Mouse (Mus musculus): ENCODE data around the gene Fgfr2. TPM values are rescaled to one million over a fixed set of nuclear protein-coding genes. Genes with fewer than 3 reads are reported as not detected.

Gene Fgfr2
- polyA plus RNA-seq, 1 experiment, result 114 TPM

- no peaks in the 10 kb centered on the region for H3K4me1 ChIP-seq (ENCODE audit: control insufficient read depth, insufficient read depth, low read length)
- WGBS, result 28% methylated on average over 5 of the region's 5 CpGs
- TF ChIP-seq CTCF (IDR thresholded peaks at IDR 0.05; ENCODE audit: insufficient read depth, low read length) (peak; percentile 62), POLR2A (IDR thresholded peaks at IDR 0.05; ENCODE audit: borderline replicate concordance, extremely low read depth, low read depth, low read length) (no peak)
- H3K4me3 ChIP-seq (replicated peaks; ENCODE audit: extremely low read depth, low read depth, low read length), result no peak overlapping the region
- DNase-seq, result no peak
Observed at GRCm38 (mm10) chr7:130914693-130915363, 2208.3 kb downstream of the Fgfr2 start.

- H3K4me1 ChIP-seq (ENCODE audit: control insufficient read depth, insufficient read depth, low read length), result no peaks in the 10 kb centered on the region
- 78% methylated on average over 14 of the region's 14 CpGs for WGBS
- no peak for DNase-seq
- no peak overlapping the region for H3K4me3 ChIP-seq (replicated peaks; ENCODE audit: extremely low read depth, low read depth, low read length)
- TF ChIP-seq CTCF (IDR thresholded peaks at IDR 0.05; ENCODE audit: insufficient read depth, low read length) (no peak), POLR2A (IDR thresholded peaks at IDR 0.05; ENCODE audit: borderline replicate concordance, extremely low read depth, low read depth, low read length) (no peak)
Observed at GRCm38 (mm10) chr7:130910841-130911240, 2212.3 kb downstream of the Fgfr2 start.

GRCm38 (mm10) chr7:130904571-130905365 lies 2218.4 kb downstream of the Fgfr2 start:
- TF ChIP-seq CTCF (IDR thresholded peaks at IDR 0.05; ENCODE audit: insufficient read depth, low read length), result no peak
- no peak for TF ChIP-seq POLR2A (IDR thresholded peaks at IDR 0.05; ENCODE audit: borderline replicate concordance, extremely low read depth, low read depth, low read length)

GRCm38 (mm10) chr7:130903505-130904074 lies 2219.6 kb downstream of the Fgfr2 start:
- H3K4me3 ChIP-seq (replicated peaks; ENCODE audit: extremely low read depth, low read depth, low read length), result peak overlapping the region; percentile 42
- peaks cover 2% of the 10 kb centered on the region; the same call in 1 of the 2 replicates for H3K4me1 ChIP-seq (ENCODE audit: control insufficient read depth, insufficient read depth, low read length)
- 63% methylated on average over 16 of the region's 16 CpGs for WGBS
- no peak for DNase-seq
- no peak for TF ChIP-seq CTCF (IDR thresholded peaks at IDR 0.05; ENCODE audit: insufficient read depth, low read length)
- TF ChIP-seq POLR2A (IDR thresholded peaks at IDR 0.05; ENCODE audit: borderline replicate concordance, extremely low read depth, low read depth, low read length), result no peak

More at GRCm38 (mm10) chr7:130904571-130905365, 2218.4 kb downstream of the Fgfr2 start:
- H3K4me1 ChIP-seq (ENCODE audit: control insufficient read depth, insufficient read depth, low read length), result peaks cover 2% of the 10 kb centered on the region; the same call in 1 of the 2 replicates
- H3K4me3 ChIP-seq (replicated peaks; ENCODE audit: extremely low read depth, low read depth, low read length), result no peak overlapping the region
- 85% methylated on average over 13 of the region's 13 CpGs for WGBS
- DNase-seq, result no peak

GRCm38 (mm10) chr7:130902929-130903328 lies 2220.2 kb downstream of the Fgfr2 start:
- Histone ChIP-seq H3K4me3 (replicated peaks; ENCODE audit: extremely low read depth, low read depth, low read length) (no peak overlapping the region), H3K4me1 (ENCODE audit: control insufficient read depth, insufficient read depth, low read length) (peaks cover 2% of the 10 kb centered on the region; the same call in 1 of the 2 replicates)
- TF ChIP-seq CTCF (IDR thresholded peaks at IDR 0.05; ENCODE audit: insufficient read depth, low read length) (no peak), POLR2A (IDR thresholded peaks at IDR 0.05; ENCODE audit: borderline replicate concordance, extremely low read depth, low read depth, low read length) (no peak)
- no peak for DNase-seq
- 92% methylated on average over 1 of the region's 1 CpGs for WGBS

- H3K4me3 ChIP-seq (replicated peaks; ENCODE audit: extremely low read depth, low read depth, low read length), result no peak overlapping the region
- DNase-seq, result no peak
- peaks cover 2% of the 10 kb centered on the region; the same call in 1 of the 2 replicates for H3K4me1 ChIP-seq (ENCODE audit: control insufficient read depth, insufficient read depth, low read length)
- WGBS, result 73% methylated on average over 5 of the region's 5 CpGs
- TF ChIP-seq POLR2A (IDR thresholded peaks at IDR 0.05; ENCODE audit: borderline replicate concordance, extremely low read depth, low read depth, low read length), result no peak
Observed at GRCm38 (mm10) chr7:130900233-130900848, 2222.8 kb downstream of the Fgfr2 start.

- 78% methylated on average over 4 of the region's 4 CpGs for WGBS
- TF ChIP-seq POLR2A (IDR thresholded peaks at IDR 0.05; ENCODE audit: borderline replicate concordance, extremely low read depth, low read depth, low read length) (no peak), CTCF (IDR thresholded peaks at IDR 0.05; ENCODE audit: insufficient read depth, low read length) (no peak)
Observed at GRCm38 (mm10) chr7:130898373-130898772, 2224.8 kb downstream of the Fgfr2 start.

GRCm38 (mm10) chr7:130897201-130897600 lies 2225.9 kb downstream of the Fgfr2 start:
- peaks cover 2% of the 10 kb centered on the region; the same call in 1 of the 2 replicates for H3K4me1 ChIP-seq (ENCODE audit: control insufficient read depth, insufficient read depth, low read length)
- no peak overlapping the region for H3K4me3 ChIP-seq (replicated peaks; ENCODE audit: extremely low read depth, low read depth, low read length)
- TF ChIP-seq POLR2A (IDR thresholded peaks at IDR 0.05; ENCODE audit: borderline replicate concordance, extremely low read depth, low read depth, low read length) (no peak), CTCF (IDR thresholded peaks at IDR 0.05; ENCODE audit: insufficient read depth, low read length) (no peak)
- WGBS, result 94% methylated on average over 10 of the region's 10 CpGs
- DNase-seq, result no peak

More at GRCm38 (mm10) chr7:130898373-130898772, 2224.8 kb downstream of the Fgfr2 start:
- Histone ChIP-seq H3K4me3 (replicated peaks; ENCODE audit: extremely low read depth, low read depth, low read length) (no peak overlapping the region), H3K4me1 (ENCODE audit: control insufficient read depth, insufficient read depth, low read length) (peaks cover 2% of the 10 kb centered on the region; the same call in 1 of the 2 replicates)
- no peak for DNase-seq

GRCm38 (mm10) chr7:130896064-130896463 lies 2227.1 kb downstream of the Fgfr2 start:
- no peak for DNase-seq
- Histone ChIP-seq H3K4me1 (ENCODE audit: control insufficient read depth, insufficient read depth, low read length) (peaks cover 2% of the 10 kb centered on the region; the same call in 1 of the 2 replicates), H3K4me3 (replicated peaks; ENCODE audit: extremely low read depth, low read depth, low read length) (no peak overlapping the region)
- TF ChIP-seq POLR2A (IDR thresholded peaks at IDR 0.05; ENCODE audit: borderline replicate concordance, extremely low read depth, low read depth, low read length) (no peak), CTCF (IDR thresholded peaks at IDR 0.05; ENCODE audit: insufficient read depth, low read length) (no peak)
- WGBS, result 84% methylated on average over 3 of the region's 3 CpGs
